Mouse (Mus musculus): ENCODE data around the gene Fcho2.

The Fcho2 gene

DNA sequence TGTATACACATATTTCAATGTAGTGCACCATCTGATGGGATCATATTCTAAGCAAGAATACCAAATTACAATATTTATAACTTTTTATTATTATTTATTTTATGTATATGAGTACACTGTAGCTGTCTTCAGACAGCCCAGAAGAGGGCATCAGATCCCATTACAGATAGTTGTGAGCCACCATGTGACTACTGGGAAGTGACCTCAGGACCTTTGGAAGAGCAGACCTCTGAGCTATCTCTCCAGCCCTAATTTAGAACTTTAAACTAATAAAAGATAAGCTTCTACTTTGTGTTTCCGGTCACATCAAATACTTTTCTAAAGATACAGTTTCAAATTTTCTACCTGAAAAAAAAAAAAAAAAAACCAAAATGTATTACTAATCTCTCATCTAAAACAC lies 6.2 kb downstream of the Fcho2 start:
- DNase-seq (ENCODE audit: extremely low spot score, low spot score), result no peak

GRCm38 (mm10) chr13:98804480-98804879 lies 10.8 kb downstream of the Fcho2 start:
- DNase-seq (ENCODE audit: extremely low spot score, low spot score), result no peak

DNA sequence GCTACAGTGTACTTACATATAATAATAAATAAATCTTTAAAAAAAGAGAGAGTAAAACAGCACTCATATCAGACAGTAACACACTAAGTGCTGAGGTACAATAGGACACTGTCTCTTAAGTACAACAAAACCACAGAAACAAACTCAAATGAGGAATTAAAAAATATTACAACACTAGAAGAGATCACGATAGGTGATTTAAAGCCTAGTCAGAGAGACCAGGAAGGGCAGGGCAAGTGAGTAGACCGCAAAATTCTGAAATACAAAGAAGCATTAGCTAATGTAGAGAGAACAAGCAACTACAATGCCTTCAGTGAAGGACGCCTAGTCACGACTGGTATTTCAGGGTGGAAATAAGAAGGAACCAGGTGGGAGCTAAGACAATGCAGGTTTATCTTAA lies 11.6 kb downstream of the Fcho2 start:
- no peak for DNase-seq (ENCODE audit: extremely low spot score, low spot score)

DNA sequence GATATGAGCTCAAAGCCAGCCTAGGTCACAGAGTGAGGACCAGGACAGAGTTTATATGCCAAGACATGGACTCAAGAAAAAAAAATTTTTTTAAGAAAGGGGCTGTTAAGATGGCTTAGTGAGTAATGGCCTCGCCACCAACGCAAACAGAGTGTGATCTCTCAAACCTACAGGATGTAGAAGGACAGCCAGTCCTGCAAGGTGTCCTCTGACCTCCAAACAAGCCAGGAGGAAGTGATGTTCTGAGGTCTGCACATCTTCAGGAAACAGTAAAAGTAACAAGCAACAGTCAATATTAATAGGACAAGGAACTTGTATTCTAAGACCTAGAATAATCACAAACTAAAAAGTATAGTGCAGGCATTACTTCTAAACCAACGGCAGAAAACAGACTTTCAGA lies 12.3 kb downstream of the Fcho2 start:
- DNase-seq (ENCODE audit: extremely low spot score, low spot score), result no peak

- DNase-seq (ENCODE audit: extremely low spot score, low spot score), result no peak
These were observed 19.7 kb downstream of the Fcho2 start for GRCm38 (mm10) chr13:98795511-98795910.

DNA sequence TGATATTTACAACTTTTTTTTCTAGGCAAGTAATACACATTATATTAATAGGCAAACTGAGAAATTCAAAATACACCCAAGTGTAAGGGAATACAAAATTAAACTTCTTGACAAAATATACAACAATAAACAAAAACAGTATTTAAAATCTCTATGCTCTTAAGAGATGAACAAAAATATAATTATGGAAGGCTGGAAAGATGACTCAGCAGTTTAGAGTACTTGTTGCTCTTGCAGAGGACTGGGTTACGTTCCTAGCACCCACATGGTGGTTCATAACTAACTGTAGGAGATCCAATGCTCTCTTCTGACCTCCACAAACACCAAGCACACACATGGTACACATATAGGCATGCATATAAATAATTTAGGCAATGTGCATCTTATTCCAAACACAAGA lies 22.4 kb downstream of the Fcho2 start:
- no peak for DNase-seq (ENCODE audit: extremely low spot score, low spot score)

GRCm38 (mm10) chr13:98791693-98792092 lies 23.6 kb downstream of the Fcho2 start:
- no peak for DNase-seq (ENCODE audit: extremely low spot score, low spot score)

GRCm38 (mm10) chr13:98786970-98787685 lies 28.1 kb downstream of the Fcho2 start:
- no peak for DNase-seq (ENCODE audit: extremely low spot score, low spot score)

- DNase-seq (ENCODE audit: extremely low spot score, low spot score), result no peak
These were observed 37.3 kb downstream of the Fcho2 start for GRCm38 (mm10) chr13:98777959-98778358.

DNA sequence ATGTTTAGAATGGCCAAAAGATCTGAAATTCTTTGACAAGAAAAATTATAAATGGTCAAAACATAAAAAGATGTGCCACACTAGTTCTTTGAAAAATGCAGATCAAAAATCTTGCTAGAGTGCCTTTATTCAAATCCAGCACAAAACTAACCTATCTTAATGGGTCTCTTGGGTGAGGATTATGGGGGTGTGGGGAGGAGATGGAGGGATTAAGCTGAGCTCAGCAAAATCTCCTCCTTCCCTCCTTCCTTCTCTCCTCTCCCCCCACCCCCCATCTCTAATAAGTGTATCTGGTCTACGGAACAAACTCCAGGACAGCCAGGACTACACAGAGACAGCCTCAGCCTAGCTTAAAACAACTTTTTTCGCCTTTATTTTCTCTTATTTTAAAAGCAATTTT lies 43.8 kb downstream of the Fcho2 start:
- DNase-seq (ENCODE audit: extremely low spot score, low spot score), result no peak

GRCm38 (mm10) chr13:98768329-98768728 lies 46.9 kb downstream of the Fcho2 start:
- no peak for DNase-seq (ENCODE audit: extremely low spot score, low spot score)

GRCm38 (mm10) chr13:98761771-98762170 lies 53.5 kb downstream of the Fcho2 start:
- no peak for DNase-seq (ENCODE audit: extremely low spot score, low spot score)

DNA sequence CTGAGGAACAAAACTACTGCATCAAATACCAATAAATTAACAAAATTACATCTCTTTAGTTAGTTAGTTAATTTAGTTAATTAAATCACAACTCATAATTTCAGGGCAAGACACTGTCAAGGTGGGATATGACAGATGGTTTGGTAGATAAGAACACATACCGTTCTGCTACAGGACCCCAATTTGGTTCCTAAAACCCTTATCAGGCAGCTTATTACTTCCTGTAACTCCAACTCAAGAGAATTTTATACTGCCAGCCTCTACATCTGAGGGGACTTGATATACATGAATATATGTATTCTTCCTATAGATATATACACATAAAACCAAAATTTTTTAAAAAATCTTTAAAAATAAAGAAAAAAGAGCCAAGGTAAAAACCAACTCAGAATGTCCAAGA lies 59.4 kb downstream of the Fcho2 start:
- no peak for DNase-seq (ENCODE audit: extremely low spot score, low spot score)

GRCm38 (mm10) chr13:98744679-98745078 lies 70.6 kb downstream of the Fcho2 start:
- DNase-seq (ENCODE audit: extremely low spot score, low spot score), result no peak

DNA sequence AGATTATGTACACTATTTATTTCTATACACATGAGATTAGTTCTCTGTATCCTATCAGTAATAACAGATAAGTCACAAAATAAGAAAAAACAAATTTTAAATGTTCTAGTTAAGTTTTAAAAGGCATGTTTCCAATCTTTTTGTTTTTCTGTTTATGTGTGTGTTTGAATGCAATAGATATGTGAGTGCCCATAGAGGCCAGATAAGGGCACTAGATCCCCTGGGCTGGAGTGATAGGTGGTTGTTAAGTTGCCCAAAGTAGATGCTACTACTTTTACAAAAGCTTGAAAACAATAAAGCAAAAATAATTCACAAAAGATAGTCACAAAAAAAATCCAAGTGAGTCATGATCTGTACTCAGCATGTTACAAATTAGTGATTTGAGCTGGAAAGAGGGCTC lies 71.4 kb downstream of the Fcho2 start:
- DNase-seq (ENCODE audit: extremely low spot score, low spot score), result no peak

DNA sequence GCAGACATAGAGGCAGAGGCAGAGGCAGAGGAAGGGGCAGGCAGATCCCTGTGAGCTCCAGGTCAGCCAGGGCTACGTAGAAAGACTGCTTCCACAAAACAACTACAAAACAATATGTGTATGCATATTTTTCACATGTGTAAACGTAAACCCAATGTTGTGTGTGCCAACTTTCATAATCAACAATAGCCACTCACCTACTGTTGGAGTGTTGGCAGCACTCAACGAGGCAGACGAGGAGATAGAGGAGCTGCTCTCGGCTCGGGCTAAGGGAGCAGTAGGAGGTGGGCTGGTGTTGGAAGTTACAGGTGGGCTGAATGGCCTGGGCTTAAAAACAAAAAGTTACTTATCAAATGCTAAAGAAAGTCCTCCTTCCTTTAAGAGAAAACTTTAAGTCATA lies 72.0 kb downstream of the Fcho2 start:
- DNase-seq (ENCODE audit: extremely low spot score, low spot score), result no peak

GRCm38 (mm10) chr13:98738213-98738612 lies 77.0 kb downstream of the Fcho2 start:
- DNase-seq (ENCODE audit: extremely low spot score, low spot score), result no peak

- DNase-seq (ENCODE audit: extremely low spot score, low spot score), result no peak
These were observed 82.0 kb downstream of the Fcho2 start for GRCm38 (mm10) chr13:98733292-98733691.

DNA sequence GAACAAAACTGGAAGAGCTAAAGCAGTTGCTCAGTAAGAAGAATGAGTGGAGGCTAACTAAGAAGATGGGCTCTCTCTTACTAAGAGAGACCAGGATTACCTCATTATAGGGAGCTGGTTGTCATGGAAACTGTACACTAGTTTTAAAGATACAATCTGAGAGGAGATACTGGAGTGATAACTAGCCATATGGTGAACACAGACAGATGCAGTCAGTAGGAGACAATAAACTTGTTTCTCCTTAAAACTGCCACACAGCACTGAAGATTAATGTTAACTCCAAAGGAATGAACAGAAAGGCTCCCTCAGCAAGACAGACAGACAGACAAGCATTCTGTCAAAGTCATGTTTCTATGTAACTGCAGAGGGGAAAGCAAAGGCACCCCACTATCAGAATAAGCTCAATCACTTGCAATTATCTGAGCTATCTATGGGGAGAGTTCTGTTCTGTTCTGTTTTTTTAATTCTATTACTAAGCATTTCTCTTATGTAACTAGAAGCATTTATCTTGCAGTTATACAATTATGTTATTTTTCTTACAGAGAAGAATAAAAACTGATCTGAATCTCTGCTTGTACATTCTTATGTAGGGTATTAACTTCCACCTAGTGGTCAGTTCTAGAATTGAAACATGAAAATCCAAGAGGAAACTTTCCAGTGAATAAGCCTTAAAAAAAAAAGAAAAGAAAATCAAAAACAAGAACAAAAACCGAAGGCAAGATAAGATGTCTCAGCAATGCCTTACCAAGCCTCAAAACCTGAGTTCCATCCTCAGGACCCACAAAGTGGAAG lies 85.8 kb downstream of the Fcho2 start:
- DNase-seq (ENCODE audit: extremely low spot score, low spot score), result no peak

GRCm38 (mm10) chr13:98726494-98726893 lies 88.8 kb downstream of the Fcho2 start:
- no peak for DNase-seq (ENCODE audit: extremely low spot score, low spot score)

GRCm38 (mm10) chr13:98723430-98723829 lies 91.8 kb downstream of the Fcho2 start:
- no peak for DNase-seq (ENCODE audit: extremely low spot score, low spot score)

GRCm38 (mm10) chr13:98722296-98722695 lies 93.0 kb downstream of the Fcho2 start:
- DNase-seq (ENCODE audit: extremely low spot score, low spot score), result no peak

GRCm38 (mm10) chr13:98716176-98716575 lies 99.1 kb downstream of the Fcho2 start:
- DNase-seq (ENCODE audit: extremely low spot score, low spot score), result peak; percentile 10

All from neural tube, embryonic 10.5 days (tissue).